Mouse (Mus musculus) heart, adult 2 months (tissue): ENCODE measurements around the gene Ubtd2.

Source experiments
- CTCF ChIP-seq: fragments of 200-600 bp; IDR thresholded peaks from 2 replicates; pipeline ENCODE4 v1.8.1; 2022; ENCODE audit warnings: antibody characterized with exemption, mild to moderate bottlenecking, moderate library complexity
- EP300 ChIP-seq: fragments of 200-500 bp; IDR thresholded peaks from 2 replicates; pipeline ENCODE4 v1.6.1; 2011; ENCODE audit warnings: low read depth, low read length, control low read depth; ENCODE audit not compliant: insufficient read depth
- POLR2A ChIP-seq: fragments of 200-500 bp; IDR thresholded peaks from 2 replicates; pipeline ENCODE4 v1.6.1; 2011; ENCODE audit warnings: mild to moderate bottlenecking, low read depth, low read length, control low read depth; ENCODE audit not compliant: insufficient read depth

DNA sequence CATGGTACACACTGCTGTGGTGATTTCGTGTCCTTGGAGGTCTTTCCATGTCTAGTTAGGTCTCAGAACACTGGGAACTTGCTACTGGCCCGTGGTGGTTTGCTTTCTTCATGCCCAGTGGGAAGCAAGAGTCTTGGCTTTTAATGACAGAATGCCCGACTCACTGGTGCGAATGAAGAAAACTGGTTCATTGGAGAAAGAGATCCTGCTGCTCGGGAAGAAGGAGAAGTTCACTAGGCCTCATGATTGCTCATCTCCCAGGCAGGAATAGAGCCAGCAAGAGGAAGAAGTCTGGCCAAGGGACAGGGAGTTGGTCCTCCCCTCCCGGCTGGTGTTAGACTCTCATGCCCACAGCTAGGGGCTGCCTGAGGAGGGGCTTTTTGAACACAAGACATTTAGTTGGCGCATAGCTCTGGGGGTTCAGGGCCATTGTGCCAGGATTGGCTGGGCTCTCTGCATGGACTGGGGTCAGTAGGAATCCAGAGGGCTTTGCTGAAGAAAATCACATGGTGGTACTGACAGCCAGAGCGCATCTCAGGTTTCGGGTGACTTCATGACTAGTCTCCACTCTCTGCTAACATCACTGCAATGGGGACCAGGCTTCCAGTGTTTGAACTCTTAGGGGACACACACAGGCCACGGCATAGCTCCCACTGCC lies 101.3 kb downstream of the Ubtd2 start:
- TF ChIP-seq CTCF (no peak), POLR2A (no peak), EP300 (no peak)
